Comparison of ENCODE assay signal across 34 mouse cellular contexts in the genomic region with DNA sequence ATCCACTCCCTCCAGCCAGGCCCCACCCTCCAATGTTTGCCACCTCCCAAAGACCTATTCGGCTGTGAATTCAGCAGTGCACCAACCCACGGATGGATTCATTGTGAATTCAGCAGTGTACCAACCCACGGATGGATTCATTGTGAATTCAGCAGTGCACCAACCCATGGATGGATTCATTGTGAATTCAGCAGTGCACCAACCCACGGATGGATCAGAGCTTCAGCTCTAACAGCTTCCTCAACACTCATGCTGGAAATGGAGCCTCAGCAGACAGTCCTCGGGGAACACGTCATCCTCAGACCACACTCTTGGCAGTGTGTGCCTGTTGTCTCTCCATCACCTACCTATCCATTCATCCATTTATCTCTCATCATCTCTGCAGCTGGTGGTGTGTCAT.
DNase-seq lines count a peak whose midpoint lies in the region; ATAC-seq and TF ChIP-seq lines count a peak whose summit lies in the region.
"Had no signal": no experiment of that assay in that cellular context is flagged by ENCODE, and none has a peak within 500 bp of the region (broad histone marks: within the 10 kb centered on the region; RNA-seq: fewer than 3 reads in every experiment).

No protein-coding gene starts in this region.

- 79% methylated on average over 6 of the region's 6 CpGs for WGBS in heart, embryonic 11.5 days (ENCODE audit: insufficient replicate concordance)

- H3K27ac ChIP-seq in left cerebral cortex, adult 2 months: no peak overlapping the region
- no peak overlapping the region for H3K27ac ChIP-seq in heart, embryonic 11.5 days (ENCODE audit: low read depth, low read length)
- H3K27ac ChIP-seq: embryonic facial prominence, embryonic 10.5 days; embryonic facial prominence, embryonic 15.5 days; forebrain, embryonic 12.5 days; gastrocnemius, adult 2 months; heart, embryonic 13.5 days; hindbrain, embryonic 15.5 days; kidney, embryonic 15.5 days; limb, embryonic 12.5 days; liver, embryonic 15.5 days; midbrain, embryonic 13.5 days; neural tube, embryonic 15.5 days; stomach, postnatal 0 days had no signal

- no peak overlapping the region for H3K4me2 ChIP-seq in heart, embryonic 11.5 days
- H3K4me2 ChIP-seq: embryonic facial prominence, embryonic 15.5 days; forebrain, embryonic 12.5 days; heart, embryonic 13.5 days; hindbrain, embryonic 15.5 days; kidney, embryonic 15.5 days; limb, embryonic 12.5 days; liver, embryonic 15.5 days; lung, embryonic 14.5 days; midbrain, embryonic 13.5 days; neural tube, embryonic 15.5 days had no signal

- H3K4me1 ChIP-seq in heart, embryonic 11.5 days (ENCODE audit: control insufficient read depth, insufficient read depth, low read length): no peaks in the 10 kb centered on the region
- H3K4me1 ChIP-seq: embryonic facial prominence, embryonic 10.5 days; embryonic facial prominence, embryonic 15.5 days; heart, embryonic 13.5 days; hindbrain, embryonic 10.5 days; kidney, embryonic 15.5 days; limb, embryonic 12.5 days; liver, embryonic 15.5 days had no signal

- no peak for ATAC-seq in heart, embryonic 11.5 days (replicated peaks; ENCODE audit: insufficient number of reproducible peaks, low FRiP score, low TSS enrichment)
- ATAC-seq: forebrain, postnatal 0 days; inflammation-experienced regulatory T-cells, adult 6 months; midbrain, embryonic 13.5 days had no signal

- H3K9me3 ChIP-seq in heart, embryonic 11.5 days (replicated peaks; ENCODE audit: control insufficient read depth, low read length): no peaks in the 10 kb centered on the region
- H3K9me3 ChIP-seq: embryonic facial prominence, embryonic 10.5 days; embryonic facial prominence, embryonic 15.5 days; forebrain, embryonic 12.5 days; heart, embryonic 13.5 days; hindbrain, embryonic 10.5 days; hindbrain, embryonic 15.5 days; kidney, embryonic 15.5 days; limb, embryonic 12.5 days; midbrain, embryonic 13.5 days; neural tube, embryonic 15.5 days had no signal

- H3K4me3 ChIP-seq in left cerebral cortex, adult 2 months: no peak overlapping the region
- no peak overlapping the region for H3K4me3 ChIP-seq in heart, embryonic 11.5 days (ENCODE audit: low read depth, low read length)
- H3K4me3 ChIP-seq: embryonic facial prominence, embryonic 10.5 days; embryonic facial prominence, embryonic 15.5 days; forebrain, embryonic 12.5 days; gastrocnemius, adult 2 months; heart, embryonic 13.5 days; hindbrain, embryonic 10.5 days; hindbrain, embryonic 15.5 days; kidney, embryonic 15.5 days; limb, embryonic 12.5 days; liver, embryonic 15.5 days; midbrain, embryonic 13.5 days; neural tube, embryonic 15.5 days had no signal

- DNase-seq in right cerebral cortex, adult 18-20 months: peak; percentile 60
- DNase-seq in right cerebral cortex, postnatal 14 days: no peak
- peak; percentile 28 to 67 for DNase-seq in frontal cortex, adult 2 months (ENCODE audit: extremely low spot score in 1 of 2, low spot score in 1 of 2)
- peak; percentile 20 to 28 for DNase-seq in left cerebral cortex, adult 2 months (ENCODE audit: extremely low spot score in 1 of 2, low spot score in 2 of 2)
- DNase-seq in right cerebral cortex, postnatal 36 days (ENCODE audit: low spot score in 2 of 2): peak; percentile 19 to 55
- DNase-seq in lung, postnatal 4 days: no peak
- DNase-seq: adrenal gland, adult 8-10 months; B cell, adult 2 months; cerebellum, adult 8-10 months; cerebellum, postnatal 25 days; forebrain, postnatal 0 days; gastrocnemius, adult 2 months; gastrocnemius, postnatal 36 days; heart, adult 18-20 months; heart, postnatal 14 days; kidney, adult 11 months; kidney, postnatal 25 days; lung, embryonic 14.5 days; thymus, adult 2 months; thymus, postnatal 4 days had no signal

- no peaks in the 10 kb centered on the region for H3K27me3 ChIP-seq in heart, embryonic 11.5 days (ENCODE audit: control insufficient read depth, insufficient read depth, low read length)
- H3K27me3 ChIP-seq: embryonic facial prominence, embryonic 15.5 days; forebrain, embryonic 12.5 days; heart, embryonic 13.5 days; hindbrain, embryonic 15.5 days; kidney, embryonic 15.5 days; liver, embryonic 15.5 days; midbrain, embryonic 13.5 days; neural tube, embryonic 15.5 days had no signal

- no peak for TF ChIP-seq CTCF in left cerebral cortex, adult 2 months (IDR thresholded peaks at IDR 0.05)

- no peak overlapping the region for H3K9ac ChIP-seq in heart, embryonic 11.5 days (ENCODE audit: low read depth, low read length)
- H3K9ac ChIP-seq: embryonic facial prominence, embryonic 15.5 days; forebrain, embryonic 12.5 days; forebrain, postnatal 0 days; heart, embryonic 13.5 days; hindbrain, embryonic 15.5 days; kidney, embryonic 15.5 days; limb, embryonic 12.5 days; liver, embryonic 15.5 days; lung, embryonic 14.5 days; midbrain, embryonic 13.5 days; neural tube, embryonic 15.5 days had no signal

- H3K36me3 ChIP-seq in heart, embryonic 11.5 days (ENCODE audit: control insufficient read depth, insufficient read depth, low read length): no peaks in the 10 kb centered on the region
- H3K36me3 ChIP-seq: embryonic facial prominence, embryonic 10.5 days; embryonic facial prominence, embryonic 15.5 days; forebrain, embryonic 12.5 days; heart, embryonic 13.5 days; hindbrain, embryonic 10.5 days; hindbrain, embryonic 15.5 days; kidney, embryonic 15.5 days; limb, embryonic 12.5 days; liver, embryonic 15.5 days; midbrain, embryonic 13.5 days; neural tube, embryonic 15.5 days had no signal

- intact Hi-C loops in left cerebral cortex, adult 2 months (cut with DNase I): no loop called here

Comparison
In these comparisons a context has a peak if more than half of its experiments do, and no peak if none do; other contexts are left out.
1. DNase-seq: peak in right cerebral cortex, adult 18-20 months (single experiment), frontal cortex, adult 2 months (2 of 2), left cerebral cortex, adult 2 months (2 of 2) and right cerebral cortex, postnatal 36 days (2 of 2); none in right cerebral cortex, postnatal 14 days (single experiment) and lung, postnatal 4 days (0 of 2).